Comparison of ENCODE assay signal across 11 mouse cellular contexts in genomic region chr9:63749296-63749915, GRCm38 (mm10). TPM values are rescaled to one million over a fixed set of nuclear protein-coding genes. Genes with fewer than 3 reads are reported as not detected.
DNase-seq lines count a peak whose midpoint lies in the region; ATAC-seq lines count a peak whose summit lies in the region.
"Had no signal": no experiment of that assay in that cellular context is flagged by ENCODE, and none has a peak within 500 bp of the region (broad histone marks: within the 10 kb centered on the region; RNA-seq: fewer than 3 reads in every experiment).

No protein-coding gene starts in this region.

- no peak for ATAC-seq in liver, embryonic 11.5 days (replicated peaks; ENCODE audit: low FRiP score)
- peak; percentile 19 for ATAC-seq in activated CD4-positive, CD25-positive, alpha-beta regulatory T cell, adult 4 months
- ATAC-seq in liver, embryonic 13.5 days (ENCODE audit: low read depth): no peak

- peak overlapping the region; percentile 19; the same call in 1 of the 2 replicates for H3K4me3 ChIP-seq in heart, embryonic 10.5 days
- H3K4me3 ChIP-seq in liver, embryonic 11.5 days (ENCODE audit: low read depth, low read length): no peak overlapping the region
- no peak overlapping the region for H3K4me3 ChIP-seq in liver, embryonic 13.5 days (replicated peaks)
- H3K4me3 ChIP-seq: neural tube, embryonic 13.5 days had no signal

- 0 out of 2 replicates have a peak, but pooled peaks cover 3% of the 10 kb centered on the region for H3K36me3 ChIP-seq in heart, embryonic 10.5 days
- no peaks in the 10 kb centered on the region for H3K36me3 ChIP-seq in liver, embryonic 11.5 days (ENCODE audit: control insufficient read depth, insufficient read depth, low read length)
- no peaks in the 10 kb centered on the region for H3K36me3 ChIP-seq in liver, embryonic 13.5 days
- H3K36me3 ChIP-seq: neural tube, embryonic 13.5 days had no signal

- no peak for DNase-seq in heart, embryonic 10.5 days (ENCODE audit: low spot score)
- DNase-seq in heart, postnatal 36 days: no peak
- no peak for DNase-seq in liver, embryonic 11.5 days (ENCODE audit: low spot score)
- DNase-seq in liver: no peak
- no peak for DNase-seq in liver, embryonic 13.5 days
- DNase-seq in right cerebral cortex, adult 18-20 months: no peak
- no peak for DNase-seq in adrenal gland, postnatal 4 days (ENCODE audit: low spot score in 2 of 2)
- DNase-seq: layer of hippocampus, adult 9-11 months had no signal

- peak overlapping the region; percentile 43 for H3K4me2 ChIP-seq in liver, embryonic 11.5 days
- peak overlapping the region; percentile 21; the same call in 1 of the 2 replicates for H3K4me2 ChIP-seq in liver, embryonic 13.5 days

- no peaks in the 10 kb centered on the region for H3K27me3 ChIP-seq in heart, embryonic 10.5 days (ENCODE audit: insufficient read depth, poor library complexity, severe bottlenecking)
- H3K27me3 ChIP-seq in liver, embryonic 11.5 days (replicated peaks; ENCODE audit: control insufficient read depth, insufficient read depth, low read length): no peaks in the 10 kb centered on the region
- H3K27me3 ChIP-seq in liver, embryonic 13.5 days: no peaks in the 10 kb centered on the region
- H3K27me3 ChIP-seq: neural tube, embryonic 13.5 days had no signal

- intact Hi-C loops in heart, postnatal 36 days (cut with DNase I): no loop called here

- H3K27ac ChIP-seq in heart, embryonic 10.5 days: peak overlapping the region; percentile 80
- peak overlapping the region; percentile 19; the same call in 1 of the 2 replicates for H3K27ac ChIP-seq in liver, embryonic 11.5 days (ENCODE audit: low read depth, low read length)
- no peak overlapping the region for H3K27ac ChIP-seq in liver, embryonic 13.5 days
- H3K27ac ChIP-seq: macrophage had no signal

- H3K9me3 ChIP-seq in heart, embryonic 10.5 days: no peaks in the 10 kb centered on the region
- H3K9me3 ChIP-seq in liver, embryonic 11.5 days (ENCODE audit: control insufficient read depth, low read length): no peaks in the 10 kb centered on the region
- no peaks in the 10 kb centered on the region for H3K9me3 ChIP-seq in liver, embryonic 13.5 days (replicated peaks)
- H3K9me3 ChIP-seq: neural tube, embryonic 13.5 days had no signal

- H3K4me1 ChIP-seq in heart, embryonic 10.5 days: peaks cover 97% of the 10 kb centered on the region
- peaks cover 78% of the 10 kb centered on the region for H3K4me1 ChIP-seq in liver, embryonic 11.5 days (replicated peaks; ENCODE audit: control insufficient read depth, insufficient read depth, low read length)
- H3K4me1 ChIP-seq in liver, embryonic 13.5 days (replicated peaks): peaks cover 93% of the 10 kb centered on the region

- WGBS in heart, embryonic 10.5 days: 33% methylated on average over 15 of the region's 15 CpGs
- WGBS in liver, embryonic 11.5 days: 32% methylated on average over 15 of the region's 15 CpGs
- 20% methylated on average over 15 of the region's 15 CpGs for WGBS in liver, embryonic 13.5 days (ENCODE audit: insufficient replicate concordance)

- no peak overlapping the region; the same call in 1 of the 2 replicates for H3K9ac ChIP-seq in liver, embryonic 11.5 days (ENCODE audit: low read depth, low read length)
- H3K9ac ChIP-seq in liver, embryonic 13.5 days: no peak overlapping the region

RNA-seq across cellular contexts. Expression of gene Smad3, which starts 8.4 kb away (rescaled TPM):
- 15.2 and 20.0 TPM in 2 replicates for polyA plus RNA-seq in heart, embryonic 10.5 days (2016; fragmentation: Nextera tagmentation; extraction: Ambion mirVana)
- total RNA-seq in heart, postnatal 36 days (2021): 10 to 100 TPM; 12.5 to 13.2 TPM
- polyA plus RNA-seq in liver, embryonic 11.5 days (2014; fragmentation: Nextera tagmentation; extraction: Ambion mirVana): 7.2 and 7.3 TPM in 2 replicates
- 10 to 100 TPM; 15.0 to 16.8 TPM for polyA plus RNA-seq in activated CD4-positive, CD25-positive, alpha-beta regulatory T cell, adult 4 months (2017; shearing (Covaris generic))
- polyA plus RNA-seq in liver, embryonic 13.5 days (2015; fragmentation: Nextera tagmentation; extraction: Ambion mirVana): 2.7 and 3.0 TPM in 2 replicates
- total RNA-seq in adrenal gland, postnatal 4 days (2021): 10 to 100 TPM; 39.6 to 43.5 TPM
